Mouse (Mus musculus) intestine, embryonic 16.5 days (tissue): ENCODE data around the gene Ntn3. TPM values are rescaled to one million over a fixed set of nuclear protein-coding genes. Genes with fewer than 3 reads are reported as not detected.

Experiments
- microRNA-seq: library from miRNA; unstranded; fragments of <30 nt; microRNA quantifications from one replicate; pipeline ENCODE4, GENCODE M21; 2016
- polyA plus RNA-seq: library from polyadenylated mRNA; unstranded; fragments of >200 nt; fragmentation: Nextera tagmentation; extraction: Ambion mirVana; gene quantifications from 2 replicates; pipeline ENCODE4 v1.2.1, GENCODE M21; 2015

The Ntn3 gene
- polyA plus RNA-seq, 1 experiment from 2014 or later: 3.1 TPM

Small RNAs within 50 kb of the gene (microRNA-seq; reads per million reads assigned to microRNA genes)
- gene Mir5134: 2.0 reads per million
- not detected for gene Mir6965

Other genes starting within 250 kb of the Ntn3 start
- gene Prss30, start 229.0 kb downstream of the Ntn3 start, polyA plus RNA-seq: 3.2 and 4.3 TPM in 2 replicates
- gene Prss22, start 211.4 kb downstream of the Ntn3 start, polyA plus RNA-seq: 0.13 and 0.26 TPM in 2 replicates
- 0.11 and 0.17 TPM in 2 replicates for gene Prss27, start 171.4 kb downstream of the Ntn3 start, polyA plus RNA-seq
- 69.7 and 70.0 TPM in 2 replicates for gene Kctd5, start 136.0 kb downstream of the Ntn3 start, polyA plus RNA-seq
- 35.9 and 36.8 TPM in 2 replicates for gene Pdpk1, start 58.6 kb downstream of the Ntn3 start, polyA plus RNA-seq
- 58.9 and 75.9 TPM in 2 replicates for gene Amdhd2, start 45.8 kb downstream of the Ntn3 start, polyA plus RNA-seq
- 783 and 890 TPM in 2 replicates for gene Atp6v0c, start 39.8 kb downstream of the Ntn3 start, polyA plus RNA-seq
- 5.5 and 6.1 TPM in 2 replicates for gene Tbc1d24, start 4.0 kb downstream of the Ntn3 start, polyA plus RNA-seq
- 8.7 TPM in 2 replicates for gene Tedc2, start 11.3 kb upstream of the Ntn3 start, polyA plus RNA-seq
- 45.6 and 49.9 TPM in 2 replicates for gene Ccnf, start 42.0 kb upstream of the Ntn3 start, polyA plus RNA-seq
- not detected in 2 replicates for gene Abca17, start 141.5 kb upstream of the Ntn3 start, polyA plus RNA-seq
- 9.6 and 11.3 TPM in 2 replicates for gene Abca3, start 142.4 kb upstream of the Ntn3 start, polyA plus RNA-seq
- 233 and 248 TPM in 2 replicates for gene Rnps1, start 205.0 kb upstream of the Ntn3 start, polyA plus RNA-seq
- gene Eci1, start 217.1 kb upstream of the Ntn3 start, polyA plus RNA-seq: 159 and 161 TPM in 2 replicates
- 1.5 and 1.8 TPM in 2 replicates for gene Dnase1l2, start 233.6 kb upstream of the Ntn3 start, polyA plus RNA-seq